Mouse (Mus musculus): ENCODE measurements at regions not wholly inside any gene's neighbourhood (a gene's known extent, or its start where the extent isn't known, plus 50 kb on each side); places are given as distances from the start of the nearest gene placed in this dataset.
A peak's percentile ranks its signal among the peaks of the same experiment; 100 is the strongest.

- Histone ChIP-seq H3K4me1 (no peaks in the 10 kb centered on the region), H3K4me3 (no peak overlapping the region), H3K36me3 (replicated peaks) (no peaks in the 10 kb centered on the region), H3K9me3 (no peaks in the 10 kb centered on the region), H3K27ac (no peak overlapping the region), H3K27me3 (ENCODE audit: poor library complexity, severe bottlenecking) (no peaks in the 10 kb centered on the region)
- DNase-seq (ENCODE audit: extremely low spot score, low spot score) = no peak
- 83% methylated on average over 6 of the region's 6 CpGs for WGBS
Observed at GRCm38 (mm10) chr15:67263723-67264122, 763.0 kb upstream of the Lrrc6 start.

- no peak overlapping the region for H3K4me3 ChIP-seq
- H3K27me3 ChIP-seq (ENCODE audit: poor library complexity, severe bottlenecking) = no peaks in the 10 kb centered on the region
- no peaks in the 10 kb centered on the region for H3K36me3 ChIP-seq (replicated peaks)
- no peak for DNase-seq (ENCODE audit: extremely low spot score, low spot score)
- no peak overlapping the region for H3K27ac ChIP-seq
- H3K9me3 ChIP-seq = no peaks in the 10 kb centered on the region
- no peaks in the 10 kb centered on the region for H3K4me1 ChIP-seq
- 74% methylated on average over 2 of the region's 2 CpGs for WGBS
Observed at GRCm38 (mm10) chr15:67263313-67263712, 762.6 kb upstream of the Lrrc6 start.

GRCm38 (mm10) chr15:67262269-67262668 lies 761.6 kb upstream of the Lrrc6 start:
- no peak for DNase-seq (ENCODE audit: extremely low spot score, low spot score)
- Histone ChIP-seq H3K27ac (no peak overlapping the region), H3K4me1 (no peaks in the 10 kb centered on the region), H3K36me3 (replicated peaks) (no peaks in the 10 kb centered on the region), H3K9me3 (no peaks in the 10 kb centered on the region), H3K4me3 (no peak overlapping the region), H3K27me3 (ENCODE audit: poor library complexity, severe bottlenecking) (no peaks in the 10 kb centered on the region)
- 90% methylated on average over 2 of the region's 2 CpGs for WGBS

- H3K4me1 ChIP-seq = no peaks in the 10 kb centered on the region
- WGBS = 90% methylated on average over 3 of the region's 3 CpGs
- no peaks in the 10 kb centered on the region for H3K36me3 ChIP-seq (replicated peaks)
- no peaks in the 10 kb centered on the region for H3K9me3 ChIP-seq
- H3K27me3 ChIP-seq (ENCODE audit: poor library complexity, severe bottlenecking) = no peaks in the 10 kb centered on the region
- no peak overlapping the region for H3K27ac ChIP-seq
- H3K4me3 ChIP-seq = no peak overlapping the region
- DNase-seq (ENCODE audit: extremely low spot score, low spot score) = no peak
Observed at GRCm38 (mm10) chr15:67260666-67261065, 760.0 kb upstream of the Lrrc6 start.

GRCm38 (mm10) chr15:67249147-67249546 lies 748.4 kb upstream of the Lrrc6 start:
- Histone ChIP-seq H3K27ac (no peak overlapping the region), H3K27me3 (ENCODE audit: poor library complexity, severe bottlenecking) (peaks cover 68% of the 10 kb centered on the region), H3K4me1 (peaks cover 24% of the 10 kb centered on the region), H3K36me3 (replicated peaks) (no peaks in the 10 kb centered on the region), H3K9me3 (no peaks in the 10 kb centered on the region), H3K4me3 (no peak overlapping the region)
- DNase-seq (ENCODE audit: extremely low spot score, low spot score) = no peak
- 44% methylated on average over 4 of the region's 4 CpGs for WGBS

- H3K27ac ChIP-seq = no peak overlapping the region
- no peaks in the 10 kb centered on the region for H3K9me3 ChIP-seq
- H3K4me3 ChIP-seq = no peak overlapping the region
- no peak for DNase-seq (ENCODE audit: extremely low spot score, low spot score)
- peaks cover 24% of the 10 kb centered on the region for H3K4me1 ChIP-seq
- H3K36me3 ChIP-seq (replicated peaks) = no peaks in the 10 kb centered on the region
- H3K27me3 ChIP-seq (ENCODE audit: poor library complexity, severe bottlenecking) = peaks cover 75% of the 10 kb centered on the region
Observed at GRCm38 (mm10) chr15:67248471-67248870, 747.8 kb upstream of the Lrrc6 start.

- Histone ChIP-seq H3K4me3 (no peak overlapping the region), H3K36me3 (replicated peaks) (no peaks in the 10 kb centered on the region), H3K27ac (no peak overlapping the region), H3K27me3 (ENCODE audit: poor library complexity, severe bottlenecking) (peaks cover 75% of the 10 kb centered on the region), H3K9me3 (no peaks in the 10 kb centered on the region), H3K4me1 (peaks cover 24% of the 10 kb centered on the region)
- 36% methylated on average over 4 of the region's 4 CpGs for WGBS
- peak; percentile 48 for DNase-seq (ENCODE audit: extremely low spot score, low spot score)
Observed at GRCm38 (mm10) chr15:67245658-67246268, 745.1 kb upstream of the Lrrc6 start.

GRCm38 (mm10) chr15:67244908-67245657 lies 744.4 kb upstream of the Lrrc6 start:
- H3K9me3 ChIP-seq = no peaks in the 10 kb centered on the region
- H3K27ac ChIP-seq = no peak overlapping the region
- no peak overlapping the region for H3K4me3 ChIP-seq
- H3K4me1 ChIP-seq = peaks cover 24% of the 10 kb centered on the region
- DNase-seq (ENCODE audit: extremely low spot score, low spot score) = peak; percentile 17
- no peaks in the 10 kb centered on the region for H3K36me3 ChIP-seq (replicated peaks)
- 51% methylated on average over 10 of the region's 10 CpGs for WGBS
- H3K27me3 ChIP-seq (ENCODE audit: poor library complexity, severe bottlenecking) = peaks cover 74% of the 10 kb centered on the region

GRCm38 (mm10) chr15:67235107-67235785 lies 734.5 kb upstream of the Lrrc6 start:
- Histone ChIP-seq H3K27ac (no peak overlapping the region), H3K36me3 (replicated peaks) (no peaks in the 10 kb centered on the region), H3K4me3 (no peak overlapping the region), H3K4me1 (no peaks in the 10 kb centered on the region), H3K9me3 (no peaks in the 10 kb centered on the region), H3K27me3 (ENCODE audit: poor library complexity, severe bottlenecking) (peaks cover 5% of the 10 kb centered on the region; the same call in 1 of the 2 replicates)
- DNase-seq (ENCODE audit: extremely low spot score, low spot score) = no peak
- 93% methylated on average over 5 of the region's 5 CpGs for WGBS

- Histone ChIP-seq H3K9me3 (no peaks in the 10 kb centered on the region), H3K4me1 (peaks cover 12% of the 10 kb centered on the region), H3K36me3 (replicated peaks) (no peaks in the 10 kb centered on the region), H3K4me3 (no peak overlapping the region), H3K27me3 (ENCODE audit: poor library complexity, severe bottlenecking) (no peaks in the 10 kb centered on the region), H3K27ac (no peak overlapping the region)
- WGBS = 81% methylated on average over 5 of the region's 5 CpGs
- DNase-seq (ENCODE audit: extremely low spot score, low spot score) = no peak
Observed at GRCm38 (mm10) chr15:67229359-67229758, 728.6 kb upstream of the Lrrc6 start.

- Histone ChIP-seq H3K27me3 (ENCODE audit: poor library complexity, severe bottlenecking) (no peaks in the 10 kb centered on the region), H3K9me3 (no peaks in the 10 kb centered on the region), H3K36me3 (replicated peaks) (no peaks in the 10 kb centered on the region), H3K27ac (no peak overlapping the region), H3K4me1 (peaks cover 12% of the 10 kb centered on the region), H3K4me3 (no peak overlapping the region)
- 92% methylated on average over 2 of the region's 2 CpGs for WGBS
- no peak for DNase-seq (ENCODE audit: extremely low spot score, low spot score)
Observed at GRCm38 (mm10) chr15:67228633-67229032, 727.9 kb upstream of the Lrrc6 start.

GRCm38 (mm10) chr15:67227456-67228164 lies 726.9 kb upstream of the Lrrc6 start:
- 91% methylated on average over 7 of the region's 7 CpGs for WGBS
- Histone ChIP-seq H3K4me3 (no peak overlapping the region), H3K4me1 (peaks cover 12% of the 10 kb centered on the region), H3K9me3 (no peaks in the 10 kb centered on the region), H3K27me3 (ENCODE audit: poor library complexity, severe bottlenecking) (no peaks in the 10 kb centered on the region), H3K36me3 (replicated peaks) (no peaks in the 10 kb centered on the region), H3K27ac (no peak overlapping the region)
- DNase-seq (ENCODE audit: extremely low spot score, low spot score) = no peak

GRCm38 (mm10) chr15:67226900-67227299 lies 726.2 kb upstream of the Lrrc6 start:
- no peak overlapping the region for H3K4me3 ChIP-seq
- no peaks in the 10 kb centered on the region for H3K27me3 ChIP-seq (ENCODE audit: poor library complexity, severe bottlenecking)
- WGBS = 86% methylated on average over 9 of the region's 9 CpGs
- no peaks in the 10 kb centered on the region for H3K36me3 ChIP-seq (replicated peaks)
- H3K9me3 ChIP-seq = no peaks in the 10 kb centered on the region
- peaks cover 12% of the 10 kb centered on the region for H3K4me1 ChIP-seq
- H3K27ac ChIP-seq = no peak overlapping the region
- no peak for DNase-seq (ENCODE audit: extremely low spot score, low spot score)

Measured in forebrain, embryonic 10.5 days (tissue).